Mouse (Mus musculus) layer of hippocampus, postnatal 10 days (tissue): ENCODE results near the gene Fam234a. TPM values are rescaled to one million over a fixed set of nuclear protein-coding genes. Genes with fewer than 3 reads are reported as not detected.
"Not testable (repeated sequence)": the region's sequence is repeated elsewhere in the genome, so short reads cannot be mapped to it uniquely, and the experiment has no call there.

Experiments
- DNase-seq, 2 experiments: peaks; one replicate each; pipeline ENCODE4 v3.0.0; 2021; ENCODE audit warnings: low spot score in 2 of 2
- total RNA-seq, 2 experiments: library from RNA; stranded (reverse); gene quantifications; 2 replicates each; pipeline ENCODE4 v1.2.3; 2021

The Fam234a gene
- total RNA-seq, 2 experiments from 2014 or later: 19.9 to 23.3 TPM

- DNase-seq: no peak
Observed at GRCm38 (mm10) chr17:26235077-26235815, 8.8 kb downstream of the Fam234a start.

GRCm38 (mm10) chr17:26234386-26234785 is 9.7 kb downstream of the Fam234a start:
- no peak for DNase-seq

- no peak for DNase-seq
Observed at GRCm38 (mm10) chr17:26232863-26233262, 11.2 kb downstream of the Fam234a start.

DNA sequence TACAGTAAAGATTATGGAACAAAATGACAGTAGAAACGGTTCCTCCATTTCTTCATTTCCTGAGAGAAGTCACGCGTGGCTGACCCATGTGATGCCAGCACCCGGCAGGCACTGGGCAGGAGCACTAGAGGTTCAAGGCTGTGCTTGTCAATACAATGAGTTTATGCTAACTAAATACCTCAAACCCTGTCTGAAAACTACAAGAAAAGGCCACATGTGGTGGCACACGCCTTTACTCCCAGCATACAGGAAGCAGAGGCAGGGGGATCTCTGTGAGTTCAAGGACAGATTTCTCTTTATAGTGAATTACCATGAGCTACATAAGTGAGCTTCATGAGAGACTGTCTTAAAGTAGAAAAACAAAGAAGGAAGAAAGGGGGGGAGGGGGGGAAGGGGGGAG is 12.9 kb downstream of the Fam234a start:
- DNase-seq: no peak

- DNase-seq: no peak
Observed at GRCm38 (mm10) chr17:26229776-26230175, 14.3 kb downstream of the Fam234a start.

- DNase-seq: no peak
Observed at GRCm38 (mm10) chr17:26225150-26225549, 18.9 kb downstream of the Fam234a start.

DNA sequence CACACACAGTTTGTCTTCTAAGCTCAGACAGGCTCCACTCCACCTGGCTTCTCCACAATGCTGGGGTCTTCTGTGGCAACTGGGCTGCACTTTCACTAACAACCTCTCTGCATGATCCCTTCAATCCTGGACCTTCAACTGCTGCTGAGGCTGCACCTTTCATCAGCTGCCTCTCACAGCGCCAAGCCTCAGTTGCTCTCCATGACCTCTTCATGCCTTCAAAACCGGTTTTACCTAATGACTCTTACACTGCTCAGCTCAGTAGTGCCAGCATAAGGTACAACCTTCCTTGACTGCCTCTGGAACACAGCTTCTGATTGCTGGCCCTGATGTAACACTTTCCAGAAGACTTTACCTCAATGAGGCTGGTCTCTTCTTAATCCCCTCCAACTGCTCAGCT is 22.5 kb downstream of the Fam234a start:
- no peak for DNase-seq

GRCm38 (mm10) chr17:26212681-26213080 is 31.4 kb downstream of the Fam234a start:
- DNase-seq: no peak

- no peak for DNase-seq
Observed at GRCm38 (mm10) chr17:26212241-26212640, 31.8 kb downstream of the Fam234a start.

GRCm38 (mm10) chr17:26207686-26208085 is 36.4 kb downstream of the Fam234a start, which contains the start of gene Arhgdig:
TSS of gene Arhgdig (minus strand) at chr17:26207786.
- DNase-seq: no peak

DNA sequence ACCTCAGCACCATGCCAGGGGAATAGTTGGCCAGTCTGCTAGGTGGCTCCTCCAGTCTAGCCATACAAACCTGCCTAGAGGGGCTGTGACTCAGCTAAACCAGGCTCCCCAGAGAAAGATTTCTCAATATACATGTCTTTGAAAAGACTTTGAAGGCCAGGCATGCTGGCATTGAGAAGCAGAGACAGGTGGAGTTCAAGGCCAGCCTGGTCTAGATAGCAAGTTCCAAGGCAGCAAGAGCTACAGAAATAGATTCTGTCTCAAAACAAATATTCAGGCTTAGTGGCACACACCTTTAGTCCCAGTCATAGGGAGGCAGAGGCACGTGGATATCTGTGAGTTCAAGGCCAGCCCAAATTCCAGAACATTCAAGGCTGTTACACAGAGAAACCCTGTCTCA is 37.6 kb downstream of the Fam234a start:
- DNase-seq: no peak

DNA sequence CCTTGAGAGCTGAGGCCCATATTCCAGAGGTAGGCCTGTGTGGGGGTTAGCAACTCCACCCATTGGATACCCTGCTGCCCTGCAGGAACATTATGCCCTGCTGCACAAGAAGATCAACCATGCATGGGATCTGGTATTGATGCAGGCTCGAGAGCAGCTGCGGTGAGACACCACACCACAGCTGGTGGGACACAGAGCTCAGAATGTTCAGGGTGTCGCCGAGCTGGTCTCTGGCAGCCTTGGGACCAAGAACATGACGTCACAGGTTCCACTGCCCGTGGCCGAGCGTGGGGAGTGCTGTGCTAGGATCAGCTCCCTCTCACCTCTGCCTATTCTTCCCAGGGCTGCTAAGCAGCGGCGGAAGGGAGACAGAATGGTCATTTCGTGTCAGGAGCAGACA is 39.3 kb downstream of the Fam234a start:
- no peak for DNase-seq

DNA sequence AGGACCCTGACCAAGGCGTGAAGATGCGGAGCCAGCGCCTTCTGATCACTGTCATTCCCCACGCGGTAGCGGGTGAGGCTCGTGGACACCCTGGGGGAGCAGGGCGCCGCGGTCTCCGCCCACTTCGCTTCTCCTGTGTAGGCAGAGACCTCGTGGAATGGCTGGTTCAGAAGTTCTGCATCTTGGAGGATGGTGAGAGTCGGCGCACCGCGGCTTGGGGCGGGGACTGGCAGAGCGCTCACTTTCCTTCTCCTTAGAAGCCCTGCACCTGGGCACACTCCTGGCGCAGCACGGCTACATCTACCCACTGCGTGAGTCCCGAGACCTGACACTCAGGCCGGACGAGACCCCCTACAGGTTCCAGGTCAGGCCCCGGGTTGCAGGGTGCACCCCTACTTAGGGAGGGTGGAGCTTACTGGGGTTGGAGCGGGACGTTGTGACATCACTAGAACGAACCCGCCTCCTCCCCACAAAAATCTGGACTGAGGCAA is 40.7 kb downstream of the Fam234a start:
- peak; percentile 41 to 57 for DNase-seq

DNA sequence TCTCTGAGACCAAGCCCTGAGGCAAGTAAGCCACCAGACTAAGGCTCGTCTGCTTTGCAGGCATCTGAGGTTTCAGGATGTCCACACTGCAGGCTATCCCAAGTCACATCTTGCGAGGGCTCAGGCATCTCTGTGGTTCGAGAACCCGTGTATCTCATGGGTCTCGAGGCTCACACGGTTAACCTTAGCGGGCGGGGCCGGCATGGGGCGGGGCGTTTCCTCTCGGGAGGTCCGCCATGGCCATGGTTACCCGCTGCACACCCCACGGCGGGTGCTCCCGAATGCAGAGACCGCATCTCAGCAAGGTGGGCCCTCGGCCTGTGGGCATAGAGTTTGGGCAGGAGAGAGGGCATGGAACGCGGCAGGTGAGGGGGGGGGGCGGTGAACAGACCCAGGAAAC is 41.3 kb downstream of the Fam234a start, which contains the start of gene Rgs11:
TSS of gene Rgs11 (plus strand) at position 215 of the 400 bp plus-strand sequence.
- peak; percentile 37 to 39 for DNase-seq

- DNase-seq: no peak
Observed at GRCm38 (mm10) chr17:26201998-26202397, 42.0 kb downstream of the Fam234a start.

DNA sequence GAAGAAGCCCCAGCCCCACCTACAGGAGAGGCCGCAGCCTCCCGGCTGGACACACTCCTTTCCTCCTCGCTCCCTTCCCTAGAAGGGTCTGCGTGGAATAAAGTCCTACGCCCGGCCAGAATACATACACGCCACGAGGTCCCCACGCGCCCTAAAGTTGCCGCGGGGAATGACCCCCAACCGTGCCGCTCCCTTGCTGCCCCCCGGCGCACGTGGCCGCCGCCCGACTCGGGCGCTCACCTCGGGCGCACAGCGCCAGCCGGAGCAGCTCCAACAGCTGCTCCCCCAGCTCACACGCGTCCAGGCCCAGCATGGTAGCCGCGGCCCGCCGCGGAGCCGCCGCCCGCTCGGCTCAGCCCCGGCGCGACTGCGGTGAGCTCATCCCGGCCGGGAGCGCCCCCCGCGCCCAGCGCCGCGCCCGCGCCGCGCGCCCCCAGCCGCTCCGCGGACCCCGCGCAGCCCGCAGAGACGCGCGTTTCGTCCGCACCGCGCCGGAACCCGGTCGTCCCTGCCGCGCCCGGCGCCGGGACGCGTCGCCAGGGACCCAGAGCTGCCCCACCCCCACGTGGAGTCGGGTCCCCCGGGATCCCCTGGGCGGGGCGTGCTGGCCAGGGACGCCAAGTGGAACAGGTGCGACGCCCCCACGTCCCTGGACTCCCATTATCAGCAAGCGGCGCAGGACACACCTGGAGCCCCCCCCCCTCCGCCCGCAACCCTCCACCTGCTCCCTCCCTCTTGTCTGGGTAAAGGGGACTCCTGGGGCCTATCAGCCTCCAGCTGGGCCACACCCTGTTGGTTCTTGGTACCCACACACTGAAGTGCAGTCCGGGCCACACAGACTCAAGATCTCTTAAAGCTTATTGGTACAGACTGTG is 43.0 kb downstream of the Fam234a start:
- DNase-seq: peak; percentile 34 to 50

DNA sequence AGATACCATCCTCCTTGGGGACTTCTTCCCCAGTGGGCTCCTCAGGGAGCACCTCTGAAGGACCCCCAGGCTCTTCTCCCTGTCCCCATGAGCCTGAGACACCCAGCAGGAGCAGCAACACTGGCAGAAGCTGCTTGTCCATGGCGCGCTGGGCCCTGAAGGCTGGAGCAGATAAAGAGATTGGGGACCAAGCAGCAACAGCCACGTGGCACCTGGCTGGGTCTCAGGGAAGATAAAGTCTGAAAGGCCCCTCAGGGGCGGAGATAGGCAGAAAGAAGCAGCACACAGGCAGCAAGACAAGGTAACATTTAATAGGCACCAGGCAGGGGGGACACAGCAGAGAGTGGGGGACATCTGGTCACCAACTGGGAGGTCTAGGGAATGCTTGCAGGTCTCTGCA is 45.1 kb downstream of the Fam234a start, which contains the start of gene Pdia2:
TSS of gene Pdia2 (minus strand) at position 196 of the 400 bp plus-strand sequence.
- no peak for DNase-seq

DNA sequence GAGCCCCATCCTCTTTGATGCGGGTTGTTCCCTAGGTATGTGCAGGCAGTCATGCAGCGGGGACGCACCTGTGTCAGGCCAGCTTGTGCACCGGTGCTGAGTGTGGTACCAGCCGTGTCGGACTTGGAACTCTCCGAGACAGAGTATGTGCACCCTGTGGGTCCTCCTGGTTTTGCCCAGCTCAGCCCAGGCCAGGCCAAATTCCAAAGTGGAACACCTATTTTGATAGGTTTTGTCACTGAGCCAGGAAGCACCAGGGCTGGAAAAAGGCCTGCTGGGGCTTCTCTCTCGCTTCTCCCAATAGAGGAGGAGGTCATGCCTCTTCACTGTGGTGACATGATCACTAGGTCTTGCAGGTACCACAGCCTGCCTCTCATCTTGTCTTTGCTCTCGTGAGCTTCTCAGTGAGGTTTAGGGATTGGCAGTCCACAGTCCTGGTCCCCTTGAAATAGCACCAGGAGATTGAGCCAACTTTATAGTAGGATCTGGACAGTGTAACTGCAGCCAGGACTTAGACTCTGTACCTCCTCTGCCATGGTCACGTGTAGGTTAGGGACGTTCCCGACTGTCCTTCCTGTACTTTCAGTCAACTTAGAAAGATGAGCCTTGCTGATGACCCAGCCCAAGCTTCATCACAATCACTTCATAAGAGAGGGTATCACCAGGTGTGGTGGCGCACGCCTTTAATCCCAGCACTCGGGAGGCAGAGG is 51.4 kb downstream of the Fam234a start:
- no peak for DNase-seq

DNA sequence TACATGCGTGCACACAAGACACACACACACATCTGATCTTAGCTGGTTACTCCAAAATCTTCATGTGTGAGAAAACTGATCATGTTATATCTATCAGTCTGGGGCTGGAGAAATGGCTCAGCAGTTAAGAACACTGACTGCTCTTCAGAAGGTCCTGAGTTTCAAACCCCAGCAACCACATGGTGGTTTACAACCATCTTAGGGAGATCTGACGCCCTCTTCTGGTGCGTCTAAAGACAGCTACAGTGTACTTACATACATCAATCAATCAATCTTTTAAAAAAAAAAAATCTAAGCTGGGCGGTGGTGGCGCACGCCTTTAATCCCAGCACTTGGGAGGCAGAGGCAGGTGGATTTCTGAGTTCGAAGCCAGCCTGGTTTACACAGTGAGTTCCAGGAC is 52.6 kb downstream of the Fam234a start:
- not testable (repeated sequence) for DNase-seq

DNA sequence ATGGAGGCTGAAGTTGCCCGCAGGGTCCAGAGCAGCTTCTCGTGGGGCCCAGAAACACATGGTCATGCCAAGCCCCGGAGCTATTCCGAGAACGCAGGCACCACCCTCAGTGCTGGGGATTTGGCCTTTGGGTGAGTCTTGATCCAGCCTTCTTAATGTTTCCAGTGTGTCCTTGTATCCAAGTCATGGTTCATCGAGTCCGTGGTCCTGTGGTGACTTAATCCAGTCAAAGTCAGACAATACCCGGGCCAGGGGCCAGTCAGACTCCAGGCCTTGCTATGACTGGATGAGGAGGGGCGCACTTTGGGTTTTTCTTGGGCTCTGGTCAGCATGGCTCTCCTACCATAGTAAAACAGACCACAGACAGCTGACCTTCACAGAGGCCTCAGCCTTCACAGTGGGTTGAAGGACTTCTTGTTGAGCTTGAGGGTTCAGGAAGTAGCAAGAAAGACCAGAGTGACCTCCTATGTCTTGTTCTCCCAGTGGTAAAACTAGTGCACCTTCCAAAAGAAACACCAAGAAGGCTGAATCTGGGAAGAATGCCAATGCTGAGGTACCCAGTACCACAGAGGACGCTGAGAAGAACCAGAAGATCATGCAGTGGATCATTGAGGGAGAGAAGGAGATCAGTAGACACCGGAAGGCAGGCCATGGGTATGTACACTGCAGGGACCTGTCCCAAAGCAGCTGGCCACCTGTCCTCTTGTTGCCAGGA is 55.8 kb downstream of the Fam234a start:
- DNase-seq: no peak

- no peak for DNase-seq
Observed at GRCm38 (mm10) chr17:26187592-26187991, 56.5 kb downstream of the Fam234a start.
